Mouse (Mus musculus) gastrocnemius, postnatal 14 days (tissue): ENCODE data around the gene Slco1b2. TPM values are rescaled to one million over a fixed set of nuclear protein-coding genes. Genes with fewer than 3 reads are reported as not detected.
"Not testable (repeated sequence)": the region's sequence is repeated elsewhere in the genome, so short reads cannot be mapped to it uniquely, and the experiment has no call there.

Source experiments
- DNase-seq: peaks from one replicate; pipeline ENCODE4 v3.0.0; 2021; ENCODE audit warnings: mixed read lengths
- intact Hi-C: fragments of 180-260 bp; cut with DNase I; formaldehyde crosslinking; loops from one replicate; pipeline ENCODE4 v1.15.1; 2025; ENCODE audit warnings: low total_unique reads
- long read RNA-seq, 2 experiments: library from polyadenylated mRNA; stranded (forward); transcript quantifications; one replicate each; pipeline ENCODE4 v2.0.0; 2021
- total RNA-seq, 2 experiments: library from RNA; stranded (reverse); gene quantifications; 2 replicates each; pipeline ENCODE4 v1.2.3; 2021

Gene Slco1b2
- total RNA-seq = not detected
- long read RNA-seq, experiment 1 = 0 reads
- long read RNA-seq, experiment 2 = 0 reads

DNA sequence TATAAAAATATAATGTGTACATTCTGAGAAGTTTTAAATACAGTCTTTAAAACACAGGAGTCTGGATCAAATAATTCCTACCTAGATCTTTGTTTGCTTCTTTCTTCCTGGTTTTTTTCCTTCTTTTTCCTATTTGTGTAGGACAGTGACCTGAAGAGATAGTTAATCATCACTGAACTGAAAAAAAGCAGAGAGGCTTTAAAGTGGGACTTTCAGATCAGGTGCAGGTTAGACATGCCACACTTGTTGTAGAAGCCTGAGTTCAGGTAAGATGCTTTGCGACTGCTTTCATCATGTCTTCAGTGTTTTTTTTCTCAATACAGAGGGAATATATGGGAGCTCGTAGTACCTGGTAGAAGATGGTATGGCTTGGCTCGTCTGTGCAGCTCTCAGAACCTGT is at the start of gene Slco1b2:
TSS of gene Slco1b2 (plus strand) at position 228 of the 400 bp plus-strand sequence.
- DNase-seq = no peak

DNA sequence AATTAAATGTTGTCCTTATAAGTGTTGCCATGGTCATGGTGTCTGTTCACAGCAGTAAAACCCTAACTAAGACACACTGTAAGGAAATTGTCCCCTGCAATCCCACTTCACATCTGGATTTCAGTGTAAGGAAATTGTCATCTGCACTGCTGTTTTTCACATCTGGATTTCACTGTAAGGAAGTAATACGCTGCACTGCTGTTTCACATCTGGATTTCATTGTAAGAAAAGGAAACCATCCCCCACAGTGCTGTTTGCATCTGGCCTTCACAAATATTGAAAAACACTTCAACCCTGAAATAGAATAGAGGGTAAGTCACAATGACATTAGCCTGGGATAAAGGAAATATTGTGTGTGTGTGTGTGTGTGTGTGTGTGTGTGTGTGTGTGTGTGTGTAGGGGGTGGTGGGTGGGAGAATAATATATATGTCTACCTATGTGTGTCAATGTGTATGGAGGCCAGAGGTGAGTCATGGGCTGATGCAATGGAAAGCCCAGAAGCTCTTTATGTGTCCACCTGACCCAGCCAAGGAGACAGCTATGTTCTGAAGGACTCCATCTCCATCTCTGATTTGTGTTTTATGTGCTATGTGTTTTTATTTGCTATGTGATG is 44.4 kb upstream of the Slco1b2 start:
- intact Hi-C loops = no loop called here
- no peak for DNase-seq

More for the DNA sequence above, at the start of gene Slco1b2:
- intact Hi-C loops = no loop called here

DNA sequence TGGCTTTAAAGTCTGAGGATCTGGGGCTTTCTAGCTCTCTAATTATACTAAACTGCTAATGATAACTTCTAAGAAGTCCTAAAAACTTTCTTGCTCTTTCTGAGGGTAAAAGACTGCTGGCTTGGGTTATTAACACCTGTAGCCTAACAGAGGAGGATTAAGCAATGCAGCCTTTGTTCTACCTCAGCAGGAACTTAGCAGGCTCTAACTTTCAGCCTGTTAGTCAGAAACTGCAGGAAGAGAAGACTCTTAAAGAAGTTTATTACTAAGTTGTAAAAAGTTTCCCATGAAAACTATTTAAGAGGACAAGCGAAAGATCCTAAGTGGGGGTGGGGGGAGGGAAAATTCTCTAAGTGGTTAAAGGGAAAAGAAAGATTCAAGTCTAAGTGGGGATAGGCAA is 39.3 kb upstream of the Slco1b2 start:
- DNase-seq = no peak
- intact Hi-C loops = no loop called here

DNA sequence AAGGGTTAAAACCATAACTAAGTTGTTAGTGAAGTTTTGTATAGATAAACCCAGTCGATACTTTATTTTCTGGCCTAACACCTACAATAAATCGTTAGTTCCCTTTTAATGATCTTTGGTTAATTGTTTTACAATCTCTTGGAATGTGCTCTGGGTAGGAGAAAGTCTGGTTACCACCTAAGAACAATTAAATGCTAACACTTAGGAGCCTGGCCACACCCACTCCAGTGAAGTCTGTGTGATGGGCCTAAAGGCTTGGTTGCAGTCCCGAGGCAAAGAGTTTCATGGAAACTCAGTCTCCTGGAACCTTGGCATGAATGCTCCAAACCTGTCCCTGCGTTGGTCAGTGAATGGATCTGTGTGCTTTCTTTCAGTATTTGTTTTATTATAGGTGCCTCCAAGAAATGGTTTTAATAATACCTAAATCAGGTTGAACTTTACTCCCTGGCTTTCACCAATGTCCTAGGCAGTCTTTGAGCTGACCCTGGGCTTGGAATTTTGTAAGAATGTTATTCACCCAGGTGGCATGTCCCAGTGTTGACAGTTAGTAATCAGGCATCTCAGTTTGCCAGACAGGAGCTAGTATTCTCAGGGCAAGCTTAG is 38.6 kb upstream of the Slco1b2 start:
- DNase-seq, intact Hi-C loops: not testable (repeated sequence)

DNA sequence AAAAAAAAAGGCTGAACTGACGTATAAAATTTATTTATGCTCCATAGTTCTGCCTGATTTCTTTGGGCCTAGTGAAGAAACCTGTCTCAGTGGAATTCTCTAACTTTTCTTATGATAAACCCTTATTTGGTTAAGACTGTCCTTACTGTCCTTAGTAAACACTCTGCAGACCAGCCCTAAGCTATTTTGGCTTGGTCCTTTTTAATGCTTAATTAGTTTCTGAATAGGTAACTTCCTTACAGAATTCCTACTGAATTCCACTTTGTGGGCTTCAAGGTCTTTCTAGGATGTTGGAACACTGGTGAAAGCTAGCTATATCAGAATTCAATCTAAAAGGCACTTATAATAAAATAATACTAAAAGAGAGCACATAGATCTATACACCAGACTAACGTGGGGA is 33.2 kb upstream of the Slco1b2 start:
- no peak for DNase-seq
- intact Hi-C loops = no loop called here

DNA sequence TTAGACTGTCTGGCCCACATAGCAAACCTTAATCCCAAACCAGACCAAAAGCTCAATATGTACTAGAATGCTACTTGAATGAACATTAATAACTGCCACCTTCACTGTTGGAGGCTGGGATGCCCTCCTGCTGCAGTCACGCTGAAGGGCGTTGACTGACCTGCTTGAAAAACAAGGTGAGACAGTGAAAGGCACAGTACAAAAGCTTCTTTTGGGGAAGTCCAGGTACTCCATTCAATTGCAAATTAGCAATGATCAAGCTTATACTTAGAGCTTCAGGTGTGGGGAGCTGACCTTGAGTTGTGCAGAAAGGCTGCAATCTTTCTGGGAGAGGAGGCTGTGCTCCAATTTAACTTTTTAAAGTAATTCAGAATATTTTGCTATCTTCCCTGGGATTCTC is 32.3 kb upstream of the Slco1b2 start:
- intact Hi-C loops = no loop called here
- DNase-seq = no peak

DNA sequence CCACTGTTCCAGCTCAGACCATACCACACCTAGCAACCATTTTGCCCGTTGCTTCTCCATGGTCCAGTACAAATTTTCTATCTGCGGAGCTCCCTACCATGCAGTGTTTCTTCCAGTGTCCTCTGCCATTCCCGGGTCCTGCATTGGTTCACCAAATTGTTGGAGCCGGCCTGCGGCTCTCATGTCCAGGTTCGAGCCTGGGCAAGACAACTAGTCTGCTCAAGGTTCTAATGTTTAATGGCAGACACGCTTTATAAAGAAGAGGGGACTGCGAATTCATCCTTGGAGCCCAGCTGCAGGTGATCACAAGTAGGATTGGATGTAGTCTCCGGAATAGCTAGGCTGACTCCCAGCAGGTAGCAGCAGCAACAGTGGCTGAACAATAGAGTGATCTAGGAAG is 28.4 kb upstream of the Slco1b2 start:
- intact Hi-C loops = no loop called here
- DNase-seq = no peak

DNA sequence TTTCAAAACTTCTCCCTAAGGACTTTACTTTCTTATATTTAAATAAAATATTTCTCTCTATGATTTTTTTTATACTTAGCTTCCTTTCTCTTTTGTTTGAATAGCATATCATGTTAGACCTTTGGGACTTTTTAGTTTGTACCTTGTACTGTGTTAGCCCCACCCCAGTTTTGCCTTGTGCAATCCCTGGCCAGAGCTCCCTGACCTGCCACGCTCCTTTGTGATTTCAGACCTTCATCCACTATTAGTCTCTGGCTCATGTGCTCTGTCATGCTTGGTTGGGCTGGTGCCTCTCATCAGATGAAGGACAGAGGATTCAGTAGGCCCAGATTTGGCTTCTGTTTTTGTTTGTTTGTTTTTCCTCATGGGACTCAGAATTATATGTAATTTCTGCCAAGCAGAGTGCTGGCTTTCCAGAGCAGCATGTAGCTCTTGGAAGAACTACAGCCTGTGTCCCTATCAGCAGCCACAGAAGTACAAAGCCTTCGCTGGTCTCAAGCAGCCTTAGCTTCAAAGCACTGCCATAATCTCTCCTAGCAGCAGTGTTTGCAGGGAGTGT is 18.5 kb upstream of the Slco1b2 start:
- intact Hi-C loops = no loop called here
- no peak for DNase-seq

DNA sequence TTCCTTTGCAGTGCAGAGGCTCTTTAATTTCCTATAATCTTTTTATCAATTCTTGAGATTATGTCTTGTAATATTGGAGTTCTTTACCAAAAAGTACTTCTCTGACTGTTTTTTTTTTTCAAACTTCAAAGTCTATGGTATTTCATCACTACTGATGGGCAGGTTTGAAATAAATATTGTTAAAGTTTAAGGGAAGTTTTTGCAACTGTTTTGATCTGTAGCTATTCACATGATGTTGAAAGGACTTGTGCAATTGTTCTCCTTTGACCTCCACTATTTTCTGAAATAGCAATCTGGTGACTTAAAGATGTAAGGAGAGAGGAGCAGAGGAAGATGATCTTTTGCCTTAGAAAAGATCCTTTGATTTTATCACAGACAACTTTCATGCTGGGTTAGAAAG is 15.3 kb upstream of the Slco1b2 start:
- DNase-seq = no peak
- intact Hi-C loops = no loop called here

DNA sequence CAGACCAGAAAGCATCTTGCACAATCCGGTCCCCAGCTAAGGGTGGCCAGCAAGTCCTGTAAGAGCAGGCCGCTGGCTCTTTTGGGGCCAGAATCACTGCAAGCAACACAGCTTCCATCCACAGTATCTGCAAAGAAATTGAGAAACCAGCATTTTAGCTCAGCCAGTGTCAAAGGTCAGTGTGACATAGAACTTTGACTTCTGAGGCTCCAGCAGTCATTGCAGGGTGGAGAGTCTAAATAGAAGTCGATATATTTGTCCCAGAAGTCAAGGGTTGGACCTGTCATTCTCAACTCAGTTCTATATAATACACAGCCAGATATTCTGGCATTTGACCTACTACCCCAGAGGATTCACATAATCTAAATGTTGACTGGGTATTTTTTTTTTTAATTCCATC is 14.0 kb upstream of the Slco1b2 start:
- intact Hi-C loops = no loop called here

DNA sequence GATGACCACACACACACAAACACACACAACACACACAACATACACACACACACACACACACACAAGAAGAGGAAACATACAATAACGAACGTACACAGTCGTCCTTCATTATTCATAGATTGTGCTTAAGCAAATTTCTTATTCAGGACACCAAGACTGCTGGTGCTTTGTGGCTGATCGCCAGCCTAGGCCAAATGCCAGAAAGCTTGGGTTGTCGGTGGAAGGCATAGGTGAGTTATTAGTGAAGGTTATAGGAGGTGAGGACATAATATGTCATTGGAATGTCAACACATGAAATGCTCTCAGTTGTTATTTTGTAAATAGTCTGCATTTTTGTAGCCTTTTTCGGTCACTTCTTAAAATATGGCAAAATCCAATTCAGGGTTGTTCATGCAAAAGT is 3.6 kb downstream of the Slco1b2 start:
- intact Hi-C loops = no loop called here
- DNase-seq = no peak

More for the DNA sequence above, 14.0 kb upstream of the Slco1b2 start:
- no peak for DNase-seq

DNA sequence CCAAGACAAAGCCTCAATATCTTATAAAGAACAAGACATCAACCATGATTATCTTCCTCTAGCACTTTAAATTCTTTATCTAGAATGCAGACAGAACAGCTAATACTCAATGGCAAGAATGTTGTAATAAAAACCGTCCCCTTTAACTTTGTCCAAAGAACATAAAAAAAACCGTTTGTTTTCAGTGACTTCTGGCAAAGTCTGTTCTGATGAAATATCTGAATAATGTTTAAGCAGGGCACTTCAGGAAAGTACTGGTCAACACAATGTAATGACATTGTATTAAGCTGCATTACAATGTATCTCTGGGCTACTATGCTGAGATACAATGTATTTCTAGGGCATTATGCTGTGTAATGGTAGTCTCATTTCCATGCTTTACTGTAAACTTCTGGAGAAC is 5.9 kb downstream of the Slco1b2 start:
- intact Hi-C loops = no loop called here
- DNase-seq = no peak

DNA sequence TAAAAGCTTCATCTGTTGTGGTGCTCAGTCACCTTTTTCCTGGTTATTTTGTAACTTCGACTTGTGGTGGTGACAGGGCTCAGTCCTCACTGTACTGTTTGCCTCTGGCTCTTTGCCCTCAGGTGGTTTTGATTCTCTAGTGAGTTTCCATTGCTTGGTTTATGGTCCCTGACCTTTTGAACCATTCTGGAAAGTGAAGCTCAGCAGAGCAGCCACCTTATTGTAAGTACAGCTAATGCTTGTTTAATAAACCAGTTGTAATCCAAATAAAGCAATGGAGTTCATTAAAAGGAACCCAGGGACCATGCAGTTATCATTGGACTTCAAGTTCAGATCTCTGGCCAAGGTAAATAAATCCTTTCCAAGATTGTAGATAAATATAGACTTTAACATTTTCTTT is 11.3 kb downstream of the Slco1b2 start:
- DNase-seq = no peak
- intact Hi-C loops = no loop called here

DNA sequence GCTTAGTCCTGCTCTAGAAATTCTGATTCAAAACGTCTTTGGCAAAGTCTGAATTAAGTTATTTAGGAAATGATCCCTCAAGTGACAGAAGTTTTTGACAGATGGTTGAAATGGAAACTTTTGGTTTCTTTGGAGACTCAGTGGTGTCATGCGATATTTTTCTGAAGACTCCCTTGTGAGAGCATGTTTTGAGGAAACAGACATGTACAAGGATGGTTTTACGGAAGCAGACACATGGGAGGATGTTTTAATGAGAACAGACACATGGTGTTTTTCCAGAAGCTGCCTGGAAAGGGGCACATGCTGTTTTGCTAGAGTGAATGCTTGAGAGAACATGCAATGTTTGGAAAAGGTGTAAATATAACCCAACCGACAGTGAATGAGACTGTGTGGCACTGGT is 57.7 kb downstream of the Slco1b2 start:
- intact Hi-C loops = no loop called here
- DNase-seq = no peak

DNA sequence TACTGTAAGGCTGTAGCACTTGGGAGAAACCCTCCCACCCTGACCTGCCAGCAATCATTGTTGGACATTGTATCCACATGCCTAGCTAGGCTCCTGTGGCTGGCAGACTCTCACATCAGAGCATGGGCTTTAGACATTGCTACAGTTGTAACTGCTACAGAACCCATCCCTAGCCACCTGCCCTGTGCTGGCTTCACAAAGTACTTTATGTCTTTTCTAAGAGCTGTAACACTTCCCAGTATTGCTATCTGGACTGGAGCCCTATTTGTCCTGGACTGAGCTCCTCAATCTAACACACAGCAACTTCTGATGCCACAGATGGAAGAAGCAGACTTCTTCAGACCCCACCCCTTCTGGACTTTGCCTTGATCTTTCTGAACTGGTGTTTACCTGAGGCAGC is 61.9 kb downstream of the Slco1b2 start:
- DNase-seq = no peak
- intact Hi-C loops = no loop called here

Other genes starting within 250 kb of the Slco1b2 start
- gene Slco1c1, start 105.2 kb upstream of the Slco1b2 start, total RNA-seq = under 1 TPM; 0.08 to 0.11 TPM
- gene Gm5724, start 144.3 kb downstream of the Slco1b2 start, total RNA-seq = not detected
- gene Slco1a4, start 226.7 kb downstream of the Slco1b2 start, total RNA-seq = under 1 TPM; 0.42 to 0.49 TPM